Mouse (Mus musculus) embryonic facial prominence, embryonic 10.5 days (tissue): ENCODE measurements around the gene Rsl1d1. TPM values are rescaled to one million over a fixed set of nuclear protein-coding genes. Genes with fewer than 3 reads are reported as not detected.

Experiments
- DNase-seq: peaks from one replicate; pipeline ENCODE4 v3.0.0-alpha.2; 2017; ENCODE audit warnings: low spot score
- H3K27ac ChIP-seq: fragments of 300-500 bp; sonication (generic); replicated peaks from 2 replicates; pipeline ENCODE4 v1.5.1; 2016; ENCODE audit warnings: mild to moderate bottlenecking
- H3K27me3 ChIP-seq: fragments of 300-500 bp; sonication (generic); replicated peaks from 2 replicates; pipeline ENCODE4 v1.6.1; 2016; ENCODE audit warnings: low read depth, mild to moderate bottlenecking; ENCODE audit not compliant: poor library complexity, severe bottlenecking
- H3K36me3 ChIP-seq: fragments of 300-500 bp; sonication (generic); replicated peaks from 2 replicates; pipeline ENCODE4 v1.6.1; 2016; ENCODE audit warnings: mild to moderate bottlenecking, moderate library complexity
- H3K4me1 ChIP-seq: fragments of 300-500 bp; sonication (generic); 2 replicates; pipeline ENCODE4 v1.6.1; 2016
- H3K4me3 ChIP-seq: fragments of 300-500 bp; sonication (generic); 2 replicates; pipeline ENCODE4 v1.5.1; 2016; ENCODE audit warnings: mild to moderate bottlenecking, moderate library complexity
- H3K9me3 ChIP-seq: fragments of 300-500 bp; sonication (generic); 2 replicates; pipeline ENCODE4 v1.6.1; 2016; ENCODE audit warnings: mild to moderate bottlenecking
- WGBS: fragments of 180-500 bp; shearing (Covaris S2); methylation state at CpG from one replicate; pipeline ENCODE4 v1.1.7; 2016; 5-methylcytosine and 5-hydroxymethylcytosine counted together
- polyA plus RNA-seq: library from polyadenylated mRNA; unstranded; fragments of >200 nt; fragmentation: Nextera tagmentation; extraction: Ambion mirVana; gene quantifications from 2 replicates; pipeline ENCODE4 v1.2.1, GENCODE M21; 2016

The Rsl1d1 gene
- 290 and 300 TPM in 2 replicates for polyA plus RNA-seq

DNA sequence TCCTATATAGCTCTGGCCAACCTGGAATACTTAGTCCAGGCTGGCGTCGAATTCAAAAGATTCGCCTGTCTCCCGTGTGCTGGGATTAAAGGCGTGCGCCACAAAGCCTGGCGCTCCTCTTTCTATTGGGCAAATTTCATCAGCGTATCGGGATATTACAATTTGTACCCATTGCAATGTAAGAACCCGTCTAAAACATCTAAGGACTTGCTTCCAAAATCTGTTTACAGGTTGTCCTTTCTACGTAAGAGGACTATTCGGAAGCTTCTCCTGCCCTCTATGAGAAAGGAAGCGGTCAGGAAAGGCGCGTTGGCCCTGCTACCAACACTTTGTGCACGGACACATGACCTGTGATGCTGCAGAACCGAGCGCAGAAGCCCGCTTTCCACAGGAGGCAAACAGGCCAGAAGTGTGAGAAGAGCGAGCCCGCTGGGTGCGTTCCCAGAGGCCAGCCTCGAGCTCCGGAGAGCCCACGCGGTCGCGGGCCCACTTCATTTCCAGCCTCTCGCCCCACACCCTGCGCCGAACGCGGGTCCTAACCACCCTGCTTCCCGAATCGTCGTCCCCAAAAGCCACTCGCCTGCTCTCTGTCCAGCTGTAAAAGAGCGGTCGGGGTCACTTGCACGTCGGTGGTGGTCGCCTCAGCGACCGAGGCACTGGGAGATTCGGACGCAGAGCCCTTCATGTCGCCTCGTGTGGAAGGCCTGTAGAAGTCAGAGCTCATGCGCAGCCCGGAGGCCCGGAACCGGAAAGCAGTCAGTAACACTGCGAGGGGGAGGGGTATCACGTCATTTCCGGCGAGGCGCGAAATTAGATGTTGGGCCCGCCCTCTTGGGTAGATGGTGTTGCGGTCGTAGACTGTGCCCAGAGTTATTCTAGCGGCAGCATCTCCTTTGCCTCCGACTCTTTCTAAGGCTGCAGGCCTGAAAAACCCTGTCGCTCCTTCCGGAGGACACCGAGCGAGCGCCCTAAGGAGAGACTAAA is at the start of gene Rsl1d1:
Gene Rsl1d1, minus strand, starts transcription at position 761 of the 984 bp plus-strand sequence.
- H3K27ac ChIP-seq = peak within 1 kb of the TSS; percentile 93
- H3K9me3 ChIP-seq = no peaks in the 10 kb centered on the region
- H3K4me1 ChIP-seq = peaks cover 36% of the 10 kb centered on the region
- H3K36me3 ChIP-seq = peaks cover 66% of the 10 kb centered on the region
- DNase-seq = peak; percentile 97
- WGBS = under 1% methylated on average over 68 of the region's 68 CpGs
- H3K4me3 ChIP-seq = peak within 1 kb of the TSS; percentile 95
- no peaks in the 10 kb centered on the region for H3K27me3 ChIP-seq

DNA sequence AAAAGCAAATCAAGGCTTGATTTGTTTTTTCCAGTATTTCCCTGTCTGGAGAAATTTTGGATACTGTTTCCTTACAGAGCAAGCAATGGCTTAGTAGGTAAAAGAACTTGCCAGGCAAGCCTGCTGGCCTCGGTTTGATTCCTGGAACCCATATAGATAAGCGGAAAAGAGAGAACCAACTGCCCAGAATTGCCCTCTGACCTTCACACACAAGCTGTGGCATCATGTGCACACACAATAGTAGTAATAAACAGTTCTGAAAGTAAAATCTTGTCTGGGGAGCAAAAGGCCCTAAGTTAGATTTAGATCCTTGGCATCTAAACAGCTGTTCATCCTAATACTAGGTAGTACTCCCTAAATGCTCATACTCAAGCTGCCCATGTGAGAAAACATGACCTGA is 44.7 kb upstream of the Rsl1d1 start:
- WGBS = 84% methylated on average over 2 of the region's 2 CpGs
- no peaks in the 10 kb centered on the region for H3K27me3 ChIP-seq
- no peak overlapping the region for H3K27ac ChIP-seq
- H3K4me1 ChIP-seq = peaks cover 12% of the 10 kb centered on the region
- H3K4me3 ChIP-seq = no peak overlapping the region
- DNase-seq = no peak
- no peaks in the 10 kb centered on the region for H3K9me3 ChIP-seq
- peaks cover 17% of the 10 kb centered on the region for H3K36me3 ChIP-seq

DNA sequence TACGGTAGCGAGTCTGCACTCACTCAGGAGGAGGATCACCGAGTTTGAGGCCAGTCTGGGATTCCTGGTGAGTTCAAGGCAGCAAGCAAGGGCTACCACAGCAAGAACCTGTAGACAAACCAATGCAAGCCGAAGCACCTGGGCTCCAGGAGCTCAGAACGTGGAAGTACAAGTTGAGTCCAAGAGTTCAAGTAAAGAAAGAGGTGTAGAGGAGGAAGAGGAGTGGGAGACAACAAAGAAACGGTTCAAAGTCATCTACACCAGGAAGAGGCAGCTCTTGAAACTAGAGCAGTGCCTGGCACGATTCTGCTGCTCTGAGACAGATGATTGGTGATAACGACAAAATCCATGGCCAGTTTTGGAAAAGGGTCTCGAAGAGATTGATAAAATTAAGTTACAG is 42.6 kb upstream of the Rsl1d1 start:
- H3K4me1 ChIP-seq = no peaks in the 10 kb centered on the region; the same call in 1 of the 2 replicates
- H3K36me3 ChIP-seq = peaks cover 16% of the 10 kb centered on the region
- DNase-seq = no peak
- no peak overlapping the region for H3K27ac ChIP-seq
- H3K9me3 ChIP-seq = no peaks in the 10 kb centered on the region
- no peak overlapping the region for H3K4me3 ChIP-seq
- WGBS = 85% methylated on average over 9 of the region's 9 CpGs
- no peaks in the 10 kb centered on the region for H3K27me3 ChIP-seq

DNA sequence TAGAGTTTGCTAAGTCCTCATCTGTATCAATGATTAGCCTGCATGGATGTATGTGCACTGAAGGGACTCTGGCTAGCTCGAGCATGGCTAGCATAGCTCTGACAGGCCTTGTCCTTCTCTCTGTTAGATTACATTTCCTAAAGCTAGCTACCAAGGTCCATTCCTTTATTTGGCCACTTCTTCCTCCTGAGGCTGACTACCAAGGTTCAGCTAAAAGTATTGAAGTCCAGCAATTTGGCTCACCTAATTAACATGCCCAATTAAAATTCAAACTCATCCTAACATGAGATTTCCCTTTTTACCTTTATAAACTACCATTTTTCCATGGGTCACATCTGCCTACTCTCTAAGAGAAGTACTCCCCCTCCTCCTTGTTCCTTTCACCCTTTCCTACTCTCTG is 39.3 kb upstream of the Rsl1d1 start:
- no peaks in the 10 kb centered on the region for H3K27me3 ChIP-seq
- 90% methylated on average over 1 of the region's 1 CpGs for WGBS
- H3K27ac ChIP-seq = no peak overlapping the region
- no peaks in the 10 kb centered on the region for H3K9me3 ChIP-seq
- peaks cover 33% of the 10 kb centered on the region for H3K36me3 ChIP-seq
- H3K4me1 ChIP-seq = no peaks in the 10 kb centered on the region
- H3K4me3 ChIP-seq = no peak overlapping the region
- DNase-seq = no peak

DNA sequence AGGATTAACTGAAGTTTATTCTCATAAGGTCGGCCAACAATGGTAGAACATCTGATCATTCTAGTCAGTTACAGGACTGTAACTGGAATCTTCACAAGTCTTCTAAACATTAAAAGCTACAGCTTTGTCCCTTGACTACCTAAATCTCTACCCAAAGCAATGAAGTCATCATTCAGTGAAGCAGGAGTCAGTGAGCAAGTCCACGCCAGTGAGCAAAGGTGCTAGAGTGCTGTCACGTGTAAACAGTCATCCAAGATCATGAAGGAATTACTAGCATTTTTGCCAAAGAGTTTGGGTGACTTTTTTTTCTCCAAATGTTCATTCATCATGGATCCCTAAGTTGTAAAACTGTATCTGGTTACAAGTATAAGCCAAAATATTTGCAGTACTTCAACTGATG is 14.7 kb upstream of the Rsl1d1 start:
- DNase-seq = no peak
- no peaks in the 10 kb centered on the region for H3K4me1 ChIP-seq
- no peak overlapping the region for H3K4me3 ChIP-seq
- peaks cover 100% of the 10 kb centered on the region for H3K36me3 ChIP-seq
- 88% methylated on average over 3 of the region's 3 CpGs for WGBS
- no peaks in the 10 kb centered on the region for H3K27me3 ChIP-seq
- no peaks in the 10 kb centered on the region for H3K9me3 ChIP-seq
- no peak overlapping the region for H3K27ac ChIP-seq

GRCm38 (mm10) chr16:11203600-11204390 is 664 bp upstream of the Rsl1d1 start:
- H3K27ac ChIP-seq = peak overlapping the region; percentile 93
- WGBS = 10% methylated on average over 24 of the region's 24 CpGs
- no peaks in the 10 kb centered on the region for H3K9me3 ChIP-seq
- H3K36me3 ChIP-seq = peaks cover 66% of the 10 kb centered on the region
- no peak for DNase-seq
- peaks cover 30% of the 10 kb centered on the region for H3K4me1 ChIP-seq
- no peaks in the 10 kb centered on the region for H3K27me3 ChIP-seq
- H3K4me3 ChIP-seq = peak overlapping the region; percentile 95

GRCm38 (mm10) chr16:11201740-11202394 is 1.3 kb downstream of the Rsl1d1 start:
- Histone ChIP-seq H3K4me1 (peaks cover 36% of the 10 kb centered on the region), H3K27ac (peak overlapping the region; percentile 93), H3K4me3 (peak overlapping the region; percentile 95), H3K27me3 (no peaks in the 10 kb centered on the region), H3K36me3 (peaks cover 67% of the 10 kb centered on the region), H3K9me3 (no peaks in the 10 kb centered on the region)
- no peak for DNase-seq
- 67% methylated on average over 6 of the region's 6 CpGs for WGBS

GRCm38 (mm10) chr16:11200247-11200646 is 2.9 kb downstream of the Rsl1d1 start:
- Histone ChIP-seq H3K36me3 (peaks cover 71% of the 10 kb centered on the region), H3K4me1 (peaks cover 35% of the 10 kb centered on the region), H3K27ac (no peak overlapping the region), H3K9me3 (no peaks in the 10 kb centered on the region), H3K27me3 (no peaks in the 10 kb centered on the region), H3K4me3 (no peak overlapping the region)
- DNase-seq = no peak
- 94% methylated on average over 3 of the region's 3 CpGs for WGBS

GRCm38 (mm10) chr16:11198467-11198866 is 4.7 kb downstream of the Rsl1d1 start:
- peak; percentile 86 for DNase-seq
- Histone ChIP-seq H3K27ac (0 out of 2 replicates have a peak overlapping the region, but pooled peaks have one; percentile 51), H3K4me3 (0 out of 2 replicates have a peak overlapping the region, but pooled peaks have one; percentile 12), H3K27me3 (no peaks in the 10 kb centered on the region), H3K4me1 (peaks cover 20% of the 10 kb centered on the region), H3K36me3 (peaks cover 84% of the 10 kb centered on the region), H3K9me3 (no peaks in the 10 kb centered on the region)
- 44% methylated on average over 2 of the region's 2 CpGs for WGBS

- H3K36me3 ChIP-seq = peaks cover 99% of the 10 kb centered on the region
- no peak overlapping the region for H3K4me3 ChIP-seq
- no peak overlapping the region for H3K27ac ChIP-seq
- no peaks in the 10 kb centered on the region for H3K9me3 ChIP-seq
- DNase-seq = no peak
- no peaks in the 10 kb centered on the region for H3K27me3 ChIP-seq
- peaks cover 20% of the 10 kb centered on the region for H3K4me1 ChIP-seq
- WGBS = 91% methylated on average over 4 of the region's 4 CpGs
Measured at GRCm38 (mm10) chr16:11197052-11197451, 6.1 kb downstream of the Rsl1d1 start.

- Histone ChIP-seq H3K4me1 (peaks cover under 1% of the 10 kb centered on the region), H3K27me3 (no peaks in the 10 kb centered on the region), H3K4me3 (no peak overlapping the region), H3K36me3 (peaks cover 83% of the 10 kb centered on the region), H3K27ac (no peak overlapping the region), H3K9me3 (no peaks in the 10 kb centered on the region)
- WGBS = 91% methylated on average over 2 of the region's 2 CpGs
- DNase-seq = no peak
Measured at GRCm38 (mm10) chr16:11193231-11193630, 9.9 kb downstream of the Rsl1d1 start.

GRCm38 (mm10) chr16:11190150-11190549 is 13.0 kb downstream of the Rsl1d1 start:
- no peak overlapping the region for H3K27ac ChIP-seq
- H3K9me3 ChIP-seq = no peaks in the 10 kb centered on the region
- 89% methylated on average over 7 of the region's 7 CpGs for WGBS
- no peaks in the 10 kb centered on the region for H3K27me3 ChIP-seq
- H3K4me3 ChIP-seq = no peak overlapping the region
- H3K36me3 ChIP-seq = peaks cover 53% of the 10 kb centered on the region
- DNase-seq = no peak
- no peaks in the 10 kb centered on the region for H3K4me1 ChIP-seq
